Mouse (Mus musculus) heart, postnatal 0 days (tissue): ENCODE data around the gene Elmo2.

Experiments used
- CTCF ChIP-seq: IDR thresholded peaks from 2 replicates; pipeline ENCODE4 v1.5.1; 2016; ENCODE audit warnings: antibody characterized with exemption, control low read depth, low read depth
- EP300 ChIP-seq: IDR thresholded peaks from 2 replicates; pipeline ENCODE4 v1.6.1; 2016; ENCODE audit warnings: antibody characterized with exemption, low read depth

- TF ChIP-seq CTCF (no peak), EP300 (no peak)
Observed at GRCm38 (mm10) chr2:165241786-165242185, 84.5 kb downstream of the Elmo2 start.
